9 mouse cellular contexts compared by ENCODE assay signal in genomic region chr11:51539759-51540282, GRCm38 (mm10). TPM values are rescaled to one million over a fixed set of nuclear protein-coding genes. Genes with fewer than 3 reads are reported as not detected.
DNase-seq lines count a peak whose midpoint lies in the region; ATAC-seq lines count a peak whose summit lies in the region.
"Had no signal": no experiment of that assay in that cellular context is flagged by ENCODE, and none has a peak within 500 bp of the region (broad histone marks: within the 10 kb centered on the region; RNA-seq: fewer than 3 reads in every experiment).

No protein-coding gene starts in this region.

- no peaks in the 10 kb centered on the region for H3K36me3 ChIP-seq in forebrain, embryonic 10.5 days (replicated peaks)
- no peaks in the 10 kb centered on the region for H3K36me3 ChIP-seq in heart, embryonic 15.5 days
- H3K36me3 ChIP-seq in liver, embryonic 12.5 days: no peaks in the 10 kb centered on the region
- no peaks in the 10 kb centered on the region for H3K36me3 ChIP-seq in neural tube, embryonic 11.5 days (ENCODE audit: control insufficient read depth, insufficient read depth, low read length)
- no peaks in the 10 kb centered on the region for H3K36me3 ChIP-seq in stomach, embryonic 16.5 days (ENCODE audit: control insufficient read depth, insufficient read depth, low read length)

- H3K9ac ChIP-seq in heart, embryonic 15.5 days: no peak overlapping the region
- H3K9ac ChIP-seq in liver, embryonic 12.5 days: no peak overlapping the region
- no peak overlapping the region for H3K9ac ChIP-seq in neural tube, embryonic 11.5 days (ENCODE audit: low read length)
- H3K9ac ChIP-seq in stomach, embryonic 16.5 days (ENCODE audit: low read length): no peak overlapping the region

- H3K9me3 ChIP-seq in forebrain, embryonic 10.5 days: no peaks in the 10 kb centered on the region
- no peaks in the 10 kb centered on the region for H3K9me3 ChIP-seq in heart, embryonic 15.5 days (replicated peaks)
- no peaks in the 10 kb centered on the region for H3K9me3 ChIP-seq in liver, embryonic 12.5 days (replicated peaks)
- H3K9me3 ChIP-seq in neural tube, embryonic 11.5 days (ENCODE audit: control insufficient read depth, low read length): no peaks in the 10 kb centered on the region
- no peaks in the 10 kb centered on the region for H3K9me3 ChIP-seq in stomach, embryonic 16.5 days (replicated peaks; ENCODE audit: control insufficient read depth, low read length)

- H3K4me2 ChIP-seq in heart, embryonic 15.5 days: no peak overlapping the region
- H3K4me2 ChIP-seq in liver, embryonic 12.5 days: no peak overlapping the region
- H3K4me2 ChIP-seq in neural tube, embryonic 11.5 days (ENCODE audit: low read depth): no peak overlapping the region
- no peak overlapping the region for H3K4me2 ChIP-seq in stomach, embryonic 16.5 days (ENCODE audit: low read depth, low read length)

- peak; percentile 96 to 97 for DNase-seq in CD8-positive naive resting alpha-beta T cell, adult 2 months (ENCODE audit: low read depth in 2 of 2, low spot score in 2 of 2)
- DNase-seq in c-Kit-positive CD71-negative TER-119-negative erythroid progenitor cells, embryonic 14.5 days (ENCODE audit: low read depth): peak; percentile 97
- peak; percentile 96 for DNase-seq in forebrain, embryonic 10.5 days (ENCODE audit: extremely low spot score, low spot score)
- DNase-seq in kidney, postnatal 14 days: peak; percentile 97
- DNase-seq in neural tube, embryonic 11.5 days (ENCODE audit: low spot score): peak; percentile 92

- ATAC-seq in heart, embryonic 15.5 days (replicated peaks; ENCODE audit: insufficient number of reproducible peaks, insufficient read depth, low FRiP score, low read depth): peak; percentile 67
- ATAC-seq in liver, embryonic 12.5 days: peak; percentile 83
- ATAC-seq in neural tube, embryonic 11.5 days (ENCODE audit: insufficient read depth, low FRiP score, low TSS enrichment): peak; percentile 83
- peak; percentile 83; the same call in 1 of the 2 replicates for ATAC-seq in stomach, embryonic 16.5 days (ENCODE audit: insufficient read depth, low FRiP score)

- WGBS in forebrain, embryonic 10.5 days: 14% methylated on average over 10 of the region's 10 CpGs
- 11% methylated on average over 10 of the region's 10 CpGs for WGBS in heart, embryonic 15.5 days
- WGBS in liver, embryonic 12.5 days (ENCODE audit: insufficient replicate concordance): 6% methylated on average over 10 of the region's 10 CpGs
- WGBS in neural tube, embryonic 11.5 days: 14% methylated on average over 10 of the region's 10 CpGs
- WGBS in stomach, embryonic 16.5 days: 10% methylated on average over 10 of the region's 10 CpGs

- H3K27ac ChIP-seq in forebrain, embryonic 10.5 days: no peak overlapping the region
- H3K27ac ChIP-seq in heart, embryonic 15.5 days: no peak overlapping the region
- no peak overlapping the region for H3K27ac ChIP-seq in liver, embryonic 12.5 days
- no peak overlapping the region for H3K27ac ChIP-seq in neural tube, embryonic 11.5 days (ENCODE audit: low read depth, low read length)
- no peak overlapping the region for H3K27ac ChIP-seq in stomach, embryonic 16.5 days (ENCODE audit: low read length)
- H3K27ac ChIP-seq: macrophage had no signal

- no peaks in the 10 kb centered on the region for H3K27me3 ChIP-seq in forebrain, embryonic 10.5 days (ENCODE audit: poor library complexity, severe bottlenecking)
- peaks cover 6% of the 10 kb centered on the region; the same call in 1 of the 2 replicates for H3K27me3 ChIP-seq in heart, embryonic 15.5 days
- no peaks in the 10 kb centered on the region; the same call in 1 of the 2 replicates for H3K27me3 ChIP-seq in liver, embryonic 12.5 days (replicated peaks)
- no peaks in the 10 kb centered on the region for H3K27me3 ChIP-seq in neural tube, embryonic 11.5 days (ENCODE audit: control insufficient read depth, insufficient read depth, low read length)
- no peaks in the 10 kb centered on the region for H3K27me3 ChIP-seq in stomach, embryonic 16.5 days (ENCODE audit: control insufficient read depth, insufficient read depth, low read length)

- H3K4me3 ChIP-seq in forebrain, embryonic 10.5 days: no peak overlapping the region
- H3K4me3 ChIP-seq in heart, embryonic 15.5 days: no peak overlapping the region
- no peak overlapping the region for H3K4me3 ChIP-seq in liver, embryonic 12.5 days
- H3K4me3 ChIP-seq in neural tube, embryonic 11.5 days (ENCODE audit: low read depth, low read length): no peak overlapping the region
- H3K4me3 ChIP-seq in stomach, embryonic 16.5 days (replicated peaks; ENCODE audit: low read length): no peak overlapping the region

- peaks cover 58% of the 10 kb centered on the region for H3K4me1 ChIP-seq in forebrain, embryonic 10.5 days
- H3K4me1 ChIP-seq in heart, embryonic 15.5 days (replicated peaks): no peaks in the 10 kb centered on the region
- H3K4me1 ChIP-seq in liver, embryonic 12.5 days: peaks cover 23% of the 10 kb centered on the region
- 0 out of 2 replicates have a peak, but pooled peaks cover 3% of the 10 kb centered on the region for H3K4me1 ChIP-seq in neural tube, embryonic 11.5 days (ENCODE audit: control insufficient read depth, insufficient read depth, low read length)
- H3K4me1 ChIP-seq in stomach, embryonic 16.5 days (ENCODE audit: control insufficient read depth, insufficient read depth, low read length): 0 out of 2 replicates have a peak, but pooled peaks cover 2% of the 10 kb centered on the region

RNA-seq across cellular contexts. Expression of gene Phykpl, which starts 44.7 kb away (rescaled TPM):
- 15.9 and 16.3 TPM in 2 replicates for polyA plus RNA-seq in forebrain, embryonic 10.5 days (2016; fragmentation: Nextera tagmentation; extraction: Ambion mirVana)
- polyA plus RNA-seq in heart, embryonic 15.5 days (2015; fragmentation: Nextera tagmentation; extraction: Ambion mirVana): 12.4 and 14.5 TPM in 2 replicates
- 20.1 and 22.2 TPM in 2 replicates for polyA plus RNA-seq in liver, embryonic 12.5 days (2016; fragmentation: Nextera tagmentation; extraction: Ambion mirVana)
- 10.1 and 11.0 TPM in 2 replicates for polyA plus RNA-seq in neural tube, embryonic 11.5 days (2014; fragmentation: Nextera tagmentation; extraction: Ambion mirVana)
- polyA plus RNA-seq in stomach, embryonic 16.5 days (2015; fragmentation: Nextera tagmentation; extraction: Ambion mirVana): 19.6 and 20.1 TPM in 2 replicates
